Mouse (Mus musculus): ENCODE results near the gene Gm498. TPM values are rescaled to one million over a fixed set of nuclear protein-coding genes. Genes with fewer than 3 reads are reported as not detected.

Gene Gm498
- polyA plus RNA-seq, 1 experiment from 2014 or later, result not detected

Small RNA genes lying within 50 kb of the gene (microRNA-seq; reads per million reads assigned to microRNA genes)
- not detected for gene Mir6404

Other genes with a start within 250 kb of the Gm498 start
- gene Tnfrsf26, start 238.1 kb upstream of the Gm498 start, polyA plus RNA-seq (2014; fragmentation: Nextera tagmentation; extraction: Ambion mirVana), result 0.17 TPM in 1 of 2 replicates, not detected in the other
- 12.4 and 13.7 TPM in 2 replicates for gene Tnfrsf22, start 217.2 kb upstream of the Gm498 start, polyA plus RNA-seq (2014; fragmentation: Nextera tagmentation; extraction: Ambion mirVana)
- gene Tnfrsf23, start 181.0 kb upstream of the Gm498 start, polyA plus RNA-seq (2014; fragmentation: Nextera tagmentation; extraction: Ambion mirVana), result 1.7 and 1.9 TPM in 2 replicates
- 46.1 and 46.6 TPM in 2 replicates for gene Osbpl5, start 109.9 kb upstream of the Gm498 start, polyA plus RNA-seq (2014; fragmentation: Nextera tagmentation; extraction: Ambion mirVana)
- gene Mrgprg, start 99.8 kb upstream of the Gm498 start, polyA plus RNA-seq (2014; fragmentation: Nextera tagmentation; extraction: Ambion mirVana), result 0.14 TPM in 1 of 2 replicates, not detected in the other
- 1.7 and 2.7 TPM in 2 replicates for gene Mrgpre, start 82.3 kb upstream of the Gm498 start, polyA plus RNA-seq (2014; fragmentation: Nextera tagmentation; extraction: Ambion mirVana)
- 8.5 and 9.8 TPM in 2 replicates for gene Nadsyn1, start 44.0 kb upstream of the Gm498 start, polyA plus RNA-seq (2014; fragmentation: Nextera tagmentation; extraction: Ambion mirVana)
- gene Dhcr7, start 43.7 kb upstream of the Gm498 start, polyA plus RNA-seq (2014; fragmentation: Nextera tagmentation; extraction: Ambion mirVana), result 43.8 and 53.1 TPM in 2 replicates
- gene Shank2, start 135.1 kb downstream of the Gm498 start, polyA plus RNA-seq (2014; fragmentation: Nextera tagmentation; extraction: Ambion mirVana), result 1.2 and 1.3 TPM in 2 replicates

Data from stomach, embryonic 14.5 days (tissue).